Mouse (Mus musculus) megakaryocyte, embryonic 14.5 days (primary cell): ENCODE results near the gene Pklr.

ENCODE experiments used
- FLI1 ChIP-seq: IDR thresholded peaks from 2 replicates; pipeline ENCODE4 v1.6.1; 2012; ENCODE audit warnings: low read length, inconsistent platforms, mixed read lengths
- GATA1 ChIP-seq: IDR thresholded peaks from 3 replicates; pipeline ENCODE4 v1.6.1; 2012; ENCODE audit warnings: mixed read lengths, low read length, inconsistent platforms, borderline replicate concordance

DNA sequence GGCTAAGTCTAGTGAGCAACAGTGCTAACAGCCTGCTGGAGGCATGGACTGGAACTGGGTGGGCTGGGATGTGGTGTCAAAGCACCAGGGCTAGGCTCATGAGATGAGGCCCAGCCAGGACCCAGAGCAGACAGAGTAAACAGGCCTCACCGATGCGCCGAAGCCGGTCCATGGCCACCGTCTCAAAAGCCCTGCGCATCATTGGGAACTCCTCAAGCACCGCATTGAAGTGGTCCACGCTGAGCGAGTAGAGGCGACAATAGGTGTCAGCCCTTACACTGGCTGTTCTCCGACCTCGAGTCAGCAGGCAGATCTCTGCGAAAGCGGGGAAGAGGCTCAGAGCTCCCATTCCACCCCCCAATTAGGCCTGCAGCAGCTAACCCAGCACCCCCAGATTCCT is 12.6 kb downstream of the Pklr start:
- TF ChIP-seq GATA1 (no peak), FLI1 (no peak)
